Mouse (Mus musculus): ENCODE measurements at regions not wholly inside any gene's neighbourhood (a gene's known extent, or its start where the extent isn't known, plus 50 kb on each side); places are given as distances from the start of the nearest gene placed in this dataset.

DNA sequence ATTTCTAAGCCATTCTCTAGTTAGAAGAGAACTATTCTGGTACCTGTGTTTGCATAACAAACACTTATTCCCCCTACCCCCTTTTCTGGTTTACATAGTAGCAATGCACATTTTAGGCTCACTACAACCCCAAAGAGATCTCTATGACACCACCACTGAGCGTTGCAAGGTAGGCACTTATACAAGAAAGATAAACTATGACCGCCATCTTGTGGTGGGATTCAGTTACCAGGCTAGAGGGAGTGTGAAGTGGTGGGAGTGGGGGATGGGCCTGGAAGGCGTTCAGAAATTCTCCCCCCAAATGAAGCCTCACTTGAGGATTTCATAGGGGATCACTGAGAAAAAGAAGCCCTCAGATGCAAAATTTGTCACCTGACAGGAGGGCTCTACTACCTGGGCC lies 64.4 kb upstream of the Fst start:
- peak; percentile 77 for DNase-seq (ENCODE audit: low spot score)

- DNase-seq (ENCODE audit: low spot score), result no peak
These were observed 68.1 kb upstream of the Fst start for GRCm38 (mm10) chr13:114526856-114527255.

DNA sequence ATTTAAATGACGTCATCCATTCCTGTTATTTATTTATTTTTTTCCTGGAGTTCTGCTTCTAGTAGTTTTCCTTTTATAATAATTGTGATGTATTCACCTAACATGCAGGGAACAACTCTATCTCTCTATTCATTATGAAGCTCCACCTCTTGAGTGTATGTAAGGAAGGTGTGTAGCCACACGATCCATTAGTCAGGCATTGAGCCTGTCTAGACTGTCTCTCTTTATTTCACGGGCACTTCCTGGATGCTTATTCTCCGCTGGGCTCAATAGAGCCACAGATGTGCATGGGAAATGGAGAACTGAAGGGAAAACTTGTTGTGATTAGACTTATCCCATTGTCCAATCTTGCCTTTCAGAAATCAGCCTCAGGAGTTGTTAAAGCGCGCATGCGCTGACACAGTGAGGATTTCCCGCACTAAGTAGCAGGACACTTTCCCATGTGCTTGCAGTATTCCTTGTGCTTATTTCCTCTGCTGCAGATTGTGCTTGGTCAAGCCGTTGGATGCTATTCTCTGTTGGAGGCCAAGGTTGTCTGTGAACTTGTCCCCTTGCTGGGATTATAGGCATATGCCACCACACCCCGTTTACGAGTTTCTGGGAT lies 71.5 kb upstream of the Fst start:
- no peak for DNase-seq (ENCODE audit: low spot score)

DNA sequence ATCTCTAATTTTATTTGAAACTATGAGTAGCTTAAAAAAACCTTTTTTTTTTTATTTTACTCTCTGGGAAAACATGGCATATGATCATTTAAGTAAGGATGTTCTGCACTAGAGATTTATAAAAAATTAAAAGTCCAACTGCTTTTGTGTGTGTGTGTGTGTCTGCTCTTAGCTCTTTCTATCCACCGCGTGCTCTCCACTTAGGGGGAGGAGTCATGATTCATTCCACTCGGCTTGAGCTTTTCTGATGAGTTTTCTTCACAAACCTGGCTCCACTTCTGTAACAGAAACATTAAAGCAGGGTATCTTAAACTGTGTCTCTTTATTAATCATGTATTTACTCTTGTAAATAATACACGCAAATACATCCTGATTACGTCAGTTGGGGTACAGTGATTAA lies 73.0 kb upstream of the Fst start:
- DNase-seq (ENCODE audit: low spot score), result no peak

DNA sequence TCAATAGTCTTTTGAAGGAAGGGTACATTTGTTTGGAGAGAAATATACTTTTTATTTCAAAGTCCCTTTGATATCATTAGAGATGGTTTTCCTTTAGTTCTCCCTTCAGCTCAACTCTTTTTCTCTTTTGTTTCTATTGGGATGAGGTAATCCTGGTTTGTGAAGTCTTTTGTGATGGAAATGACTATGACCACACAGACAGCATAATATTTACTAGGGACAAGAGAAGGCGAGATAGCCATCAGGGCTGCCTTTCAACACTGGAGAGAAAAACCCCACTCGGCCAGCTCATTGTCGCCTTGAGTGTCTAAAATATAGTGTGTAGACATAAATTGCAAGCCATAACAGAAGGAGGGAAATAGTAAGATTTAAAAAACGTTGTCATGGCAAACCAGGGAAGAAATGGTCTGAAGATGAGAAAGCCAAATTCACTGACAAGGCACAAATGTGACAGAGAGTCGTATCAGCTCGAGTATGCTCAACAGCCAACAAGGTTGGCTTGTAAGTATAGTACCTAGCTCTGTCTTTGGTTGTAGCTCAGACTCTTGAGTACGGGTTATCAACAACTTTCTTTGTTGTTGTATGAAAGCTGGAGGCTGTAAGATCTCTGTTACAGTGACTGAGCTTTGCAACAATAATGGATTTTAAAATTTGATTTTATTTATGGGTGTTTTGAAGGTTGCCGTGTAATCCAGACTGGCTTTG lies 73.8 kb upstream of the Fst start:
- no peak for DNase-seq (ENCODE audit: low spot score)

- no peak for DNase-seq (ENCODE audit: low spot score)
These were observed 75.8 kb upstream of the Fst start for GRCm38 (mm10) chr13:114534591-114534990.

GRCm38 (mm10) chr13:114535721-114536120 lies 77.0 kb upstream of the Fst start:
- DNase-seq (ENCODE audit: low spot score), result no peak

GRCm38 (mm10) chr13:114571731-114572130 lies 113.0 kb upstream of the Fst start:
- DNase-seq (ENCODE audit: low spot score), result no peak

DNA sequence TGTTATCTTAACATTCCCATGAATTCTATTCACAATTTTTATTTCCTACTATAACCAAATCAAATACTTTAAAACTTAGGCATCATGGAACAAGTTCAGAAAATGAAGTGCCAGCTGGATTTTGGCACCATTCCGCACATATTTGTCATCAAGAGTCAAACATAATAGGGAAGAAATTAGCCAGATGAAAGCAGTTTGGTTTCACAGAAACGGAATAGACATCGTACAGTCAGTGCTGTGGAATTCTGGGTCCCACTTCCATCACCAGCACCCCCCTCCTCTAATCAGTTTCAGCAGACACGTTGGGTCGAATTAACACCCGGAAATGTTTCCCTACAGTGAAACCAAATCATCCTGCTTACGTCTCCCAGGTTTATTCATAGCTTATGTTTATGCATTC lies 125.8 kb upstream of the Fst start:
- DNase-seq (ENCODE audit: low spot score), result no peak

GRCm38 (mm10) chr13:114587621-114588020 lies 128.9 kb upstream of the Fst start:
- DNase-seq (ENCODE audit: low spot score), result no peak

GRCm38 (mm10) chr13:114603341-114603740 lies 144.6 kb upstream of the Fst start:
- DNase-seq (ENCODE audit: low spot score), result no peak

DNA sequence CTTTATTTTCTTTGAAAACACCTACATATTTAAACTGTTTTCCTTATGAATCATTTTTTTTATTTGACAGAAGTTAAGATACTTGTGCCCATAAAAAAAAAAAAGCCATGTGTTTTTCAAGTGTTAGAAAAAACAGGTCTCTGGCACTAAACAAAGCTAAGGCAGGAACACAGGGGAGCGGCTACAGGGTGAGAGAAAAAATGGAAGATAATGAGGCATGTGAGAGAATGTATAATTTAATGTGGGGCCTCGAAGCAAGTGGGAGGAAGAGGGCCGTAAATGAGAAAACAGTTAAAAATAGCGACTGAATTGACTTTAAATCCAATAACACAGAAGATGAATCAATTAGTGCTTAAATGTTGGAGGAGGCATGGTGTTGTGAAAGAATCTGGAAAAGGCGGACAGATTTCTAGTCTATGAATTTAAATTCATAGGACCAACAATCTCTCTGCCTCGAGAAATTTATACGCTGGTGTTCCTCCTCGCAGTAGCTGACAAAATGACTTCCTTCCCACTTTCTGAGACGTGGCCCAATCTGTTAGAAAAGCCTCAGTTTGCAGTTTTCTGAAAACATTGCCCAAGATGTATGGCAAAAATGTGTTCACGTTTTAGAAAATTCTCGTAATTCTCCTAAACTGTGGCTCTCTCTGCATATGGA lies 145.4 kb upstream of the Fst start:
- no peak for DNase-seq (ENCODE audit: low spot score)

- no peak for DNase-seq (ENCODE audit: low spot score)
These were observed 155.2 kb upstream of the Fst start for GRCm38 (mm10) chr13:114613909-114614308.

- DNase-seq (ENCODE audit: low spot score), result no peak
These were observed 160.7 kb upstream of the Fst start for GRCm38 (mm10) chr13:114619416-114619815.

GRCm38 (mm10) chr13:114636731-114637130 lies 178.0 kb upstream of the Fst start:
- no peak for DNase-seq (ENCODE audit: low spot score)

GRCm38 (mm10) chr13:114639531-114639930 lies 178.5 kb upstream of the Mocs2 start:
- DNase-seq (ENCODE audit: low spot score), result no peak

DNA sequence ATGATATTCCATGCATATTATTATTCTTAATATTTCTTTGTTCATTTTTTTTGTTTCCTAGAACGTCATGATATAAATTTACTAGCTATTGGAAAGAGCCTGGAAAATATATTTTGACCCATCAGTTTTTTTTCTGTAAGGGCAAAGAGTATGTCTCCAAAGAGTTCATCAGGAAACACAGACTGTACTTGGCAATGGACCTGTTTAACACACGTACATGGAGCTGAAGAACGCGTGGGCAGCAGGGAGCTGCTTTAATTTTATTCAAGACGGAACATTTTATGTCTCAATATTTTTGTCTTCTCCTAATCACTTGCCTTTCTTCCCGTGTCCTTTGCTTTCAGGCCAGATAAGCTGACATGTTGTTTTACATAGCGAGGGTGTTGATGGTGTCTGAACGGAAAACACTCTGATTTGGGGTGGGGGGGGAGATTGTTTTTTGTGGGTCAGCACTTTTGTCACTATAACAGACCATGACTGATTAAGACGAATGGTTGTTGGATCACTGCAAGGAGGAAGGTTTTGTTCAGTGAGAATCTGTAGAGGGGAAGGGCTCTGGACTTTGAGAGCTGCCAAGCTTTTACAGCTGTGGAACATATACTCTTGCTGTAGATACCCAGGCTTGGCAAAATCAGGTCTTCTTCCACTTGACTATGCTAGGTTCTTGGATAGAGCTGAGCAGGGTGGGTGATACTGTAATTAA lies 176.2 kb upstream of the Mocs2 start:
- no peak for DNase-seq (ENCODE audit: low spot score)

DNA sequence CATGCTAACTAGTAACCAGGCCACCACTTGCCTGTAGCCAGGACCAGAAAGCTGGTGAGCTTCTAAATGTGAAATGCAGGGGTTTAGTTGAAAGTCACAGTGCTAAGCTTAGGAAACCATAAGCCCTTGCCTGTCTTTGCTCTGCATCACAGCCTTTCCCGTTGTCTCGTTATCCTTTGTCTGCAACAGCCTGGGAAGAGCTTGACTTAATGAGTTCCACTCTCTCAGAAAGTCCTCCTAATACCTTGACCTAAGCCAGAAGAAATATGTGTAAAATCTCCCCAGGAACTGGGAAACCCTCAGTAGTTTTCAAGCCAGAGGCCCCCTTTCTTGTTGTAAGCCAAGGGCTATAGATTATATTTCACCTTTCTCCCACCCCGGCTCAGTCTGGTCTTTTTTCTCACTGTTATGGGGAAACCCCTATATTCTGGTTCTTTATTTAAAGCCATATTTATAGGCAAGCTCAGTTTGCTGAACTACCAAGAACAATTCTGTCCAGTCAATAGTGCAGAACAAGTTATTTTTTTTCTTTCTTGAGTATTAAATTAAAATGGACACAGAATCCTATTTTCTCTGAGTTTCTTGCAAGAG lies 175.0 kb upstream of the Mocs2 start:
- DNase-seq (ENCODE audit: low spot score), result no peak

GRCm38 (mm10) chr13:114643521-114643920 lies 174.5 kb upstream of the Mocs2 start:
- DNase-seq (ENCODE audit: low spot score), result no peak

DNA sequence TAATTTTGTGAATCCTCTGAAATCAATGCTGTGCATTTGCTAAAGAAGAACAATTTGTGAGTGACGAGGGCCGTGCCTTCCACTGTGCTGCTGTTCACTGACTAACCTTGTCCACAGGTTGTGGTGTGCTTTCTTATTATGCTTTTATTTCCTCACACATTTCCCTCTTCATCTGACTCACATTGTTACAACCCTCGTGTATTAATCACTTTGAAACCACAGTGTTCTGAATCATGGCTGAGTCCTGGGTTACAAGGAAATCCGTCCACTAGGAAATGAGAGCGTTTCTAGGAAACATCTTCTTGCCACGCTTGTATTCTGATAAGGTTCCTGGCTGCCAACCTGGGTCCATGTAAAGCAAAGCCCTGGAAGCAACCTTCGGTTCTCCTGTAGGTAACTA lies 163.8 kb upstream of the Mocs2 start:
- DNase-seq (ENCODE audit: low spot score), result no peak

- no peak for DNase-seq (ENCODE audit: low spot score)
These were observed 163.0 kb upstream of the Mocs2 start for GRCm38 (mm10) chr13:114654953-114655586.
